Mouse (Mus musculus) lung, embryonic 14.5 days (tissue): ENCODE results near the gene Thsd7a. TPM values are rescaled to one million over a fixed set of nuclear protein-coding genes. Genes with fewer than 3 reads are reported as not detected.

ENCODE experiments used
- ATAC-seq: fragments of 200-750 bp; cut with Nextera tagmentation; 2 replicates; pipeline ENCODE4 v1.8.0; 2017; ENCODE audit warnings: mild to moderate bottlenecking, moderate TSS enrichment, moderate library complexity; ENCODE audit not compliant: insufficient read depth
- DNase-seq: peaks from one replicate; pipeline ENCODE4 v3.0.0-alpha.2; 2015
- H3K27ac ChIP-seq: fragments of 300-500 bp; sonication (generic); 2 replicates; pipeline ENCODE4 v1.5.1; 2014; ENCODE audit warnings: low read depth, mild to moderate bottlenecking, moderate library complexity
- H3K27me3 ChIP-seq: fragments of 300-500 bp; sonication (generic); 2 replicates; pipeline ENCODE4 v1.6.1; 2014; ENCODE audit warnings: low read length, control low read depth; ENCODE audit not compliant: insufficient read depth
- H3K36me3 ChIP-seq: fragments of 300-500 bp; sonication (generic); 2 replicates; pipeline ENCODE4 v1.6.1; 2014; ENCODE audit warnings: control low read depth; ENCODE audit not compliant: insufficient read depth
- H3K4me1 ChIP-seq: fragments of 300-500 bp; sonication (generic); 2 replicates; pipeline ENCODE4 v1.6.1; 2014; ENCODE audit warnings: antibody characterized with exemption, control low read depth; ENCODE audit not compliant: insufficient read depth
- H3K4me2 ChIP-seq: fragments of 300-500 bp; sonication (generic); 2 replicates; pipeline ENCODE4 v1.6.1; 2014; ENCODE audit warnings: mild to moderate bottlenecking
- H3K4me3 ChIP-seq: fragments of 300-500 bp; sonication (generic); 2 replicates; pipeline ENCODE4 v1.5.1; 2014; ENCODE audit warnings: low read depth, low read length
- H3K9ac ChIP-seq: fragments of 300-500 bp; sonication (generic); 2 replicates; pipeline ENCODE4 v1.6.1; 2014
- H3K9me3 ChIP-seq: fragments of 300-500 bp; sonication (generic); 2 replicates; pipeline ENCODE4 v1.6.1; 2016; ENCODE audit warnings: low read depth, low read length, control low read depth
- CTCF ChIP-seq: IDR thresholded peaks from 2 replicates; pipeline ENCODE4 v1.5.1; 2016; ENCODE audit warnings: antibody characterized with exemption, low read depth
- WGBS: fragments of 180-500 bp; shearing (Covaris S2); extraction: QIAGEN DNeasy Blood & Tissue Kit; methylation state at CpG from one replicate; pipeline ENCODE4 v1.1.7; 2014; 5-methylcytosine and 5-hydroxymethylcytosine counted together
- polyA plus RNA-seq: library from polyadenylated mRNA; unstranded; fragments of >200 nt; fragmentation: Nextera tagmentation; extraction: Ambion mirVana; gene quantifications from 2 replicates; pipeline ENCODE4 v1.2.1, GENCODE M21; 2014

The Thsd7a gene
- polyA plus RNA-seq, 1 experiment from 2014 or later, result 1.3 TPM

GRCm38 (mm10) chr6:12649633-12650032, 99.6 kb downstream of the Thsd7a start:
- Histone ChIP-seq H3K9me3 (no peaks in the 10 kb centered on the region), H3K4me3 (no peak overlapping the region), H3K27me3 (no peaks in the 10 kb centered on the region), H3K9ac (no peak overlapping the region), H3K4me2 (no peak overlapping the region), H3K36me3 (no peaks in the 10 kb centered on the region), H3K27ac (no peak overlapping the region), H3K4me1 (no peaks in the 10 kb centered on the region)
- no peak for TF ChIP-seq CTCF
- DNase-seq (no peak), ATAC-seq (no peak)
- 2% methylated on average over 1 of the region's 1 CpGs for WGBS

GRCm38 (mm10) chr6:12628637-12629246, 120.5 kb downstream of the Thsd7a start:
- 75% methylated on average over 11 of the region's 11 CpGs for WGBS
- ATAC-seq (no peak), DNase-seq (no peak)
- H3K9ac ChIP-seq, result no peak overlapping the region
- no peaks in the 10 kb centered on the region for H3K36me3 ChIP-seq
- no peak overlapping the region for H3K27ac ChIP-seq
- H3K27me3 ChIP-seq, result no peaks in the 10 kb centered on the region
- H3K4me2 ChIP-seq, result no peak overlapping the region
- no peak for TF ChIP-seq CTCF
- H3K9me3 ChIP-seq, result no peaks in the 10 kb centered on the region
- no peak overlapping the region for H3K4me3 ChIP-seq
- no peaks in the 10 kb centered on the region for H3K4me1 ChIP-seq

GRCm38 (mm10) chr6:12606638-12607246, 142.5 kb downstream of the Thsd7a start:
- 84% methylated on average over 13 of the region's 13 CpGs for WGBS
- H3K4me2 ChIP-seq, result no peak overlapping the region
- no peak overlapping the region for H3K9ac ChIP-seq
- H3K36me3 ChIP-seq, result no peaks in the 10 kb centered on the region
- H3K9me3 ChIP-seq, result no peaks in the 10 kb centered on the region
- ATAC-seq, result no peak
- no peaks in the 10 kb centered on the region for H3K4me1 ChIP-seq
- TF ChIP-seq CTCF, result no peak
- no peaks in the 10 kb centered on the region for H3K27me3 ChIP-seq
- H3K4me3 ChIP-seq, result no peak overlapping the region
- no peak for DNase-seq
- H3K27ac ChIP-seq, result no peak overlapping the region

- Histone ChIP-seq H3K9me3 (no peaks in the 10 kb centered on the region), H3K9ac (no peak overlapping the region), H3K4me3 (no peak overlapping the region), H3K27me3 (no peaks in the 10 kb centered on the region), H3K4me2 (no peak overlapping the region), H3K36me3 (no peaks in the 10 kb centered on the region), H3K4me1 (no peaks in the 10 kb centered on the region), H3K27ac (no peak overlapping the region)
- no peak for ATAC-seq
- TF ChIP-seq CTCF, result no peak
- DNase-seq, result no peak
- WGBS, result 78% methylated on average over 2 of the region's 2 CpGs
These were observed 146.3 kb downstream of the Thsd7a start for GRCm38 (mm10) chr6:12602927-12603326.

GRCm38 (mm10) chr6:12602161-12602560, 147.0 kb downstream of the Thsd7a start:
- Histone ChIP-seq H3K27me3 (no peaks in the 10 kb centered on the region), H3K27ac (no peak overlapping the region), H3K36me3 (no peaks in the 10 kb centered on the region), H3K9ac (no peak overlapping the region), H3K9me3 (no peaks in the 10 kb centered on the region), H3K4me2 (no peak overlapping the region), H3K4me3 (no peak overlapping the region), H3K4me1 (no peaks in the 10 kb centered on the region)
- ATAC-seq (no peak), DNase-seq (no peak)
- 83% methylated on average over 4 of the region's 4 CpGs for whole genome bisulfite sequencing
- TF ChIP-seq CTCF, result no peak

- ATAC-seq (no peak), DNase-seq (no peak)
- WGBS, result 74% methylated on average over 4 of the region's 4 CpGs
- H3K36me3 ChIP-seq, result no peaks in the 10 kb centered on the region
- no peaks in the 10 kb centered on the region for H3K27me3 ChIP-seq
- no peak for TF ChIP-seq CTCF
- no peak overlapping the region for H3K4me2 ChIP-seq
- no peak overlapping the region for H3K27ac ChIP-seq
- H3K9me3 ChIP-seq, result no peaks in the 10 kb centered on the region
- no peaks in the 10 kb centered on the region for H3K4me1 ChIP-seq
- H3K9ac ChIP-seq, result no peak overlapping the region
- no peak overlapping the region for H3K4me3 ChIP-seq
These were observed 164.8 kb downstream of the Thsd7a start for GRCm38 (mm10) chr6:12584456-12584855.

GRCm38 (mm10) chr6:12581143-12581542, 168.1 kb downstream of the Thsd7a start:
- TF ChIP-seq CTCF, result no peak
- H3K9ac ChIP-seq, result no peak overlapping the region
- no peaks in the 10 kb centered on the region for H3K27me3 ChIP-seq
- no peaks in the 10 kb centered on the region for H3K9me3 ChIP-seq
- 26% methylated on average over 3 of the region's 3 CpGs for WGBS
- DNase-seq, result no peak
- H3K4me1 ChIP-seq, result no peaks in the 10 kb centered on the region
- H3K4me2 ChIP-seq, result no peak overlapping the region
- H3K27ac ChIP-seq, result no peak overlapping the region
- H3K36me3 ChIP-seq, result no peaks in the 10 kb centered on the region
- no peak overlapping the region for H3K4me3 ChIP-seq
- ATAC-seq, result no peak
